Mouse (Mus musculus): ENCODE data around the gene Tbc1d25.

DNA sequence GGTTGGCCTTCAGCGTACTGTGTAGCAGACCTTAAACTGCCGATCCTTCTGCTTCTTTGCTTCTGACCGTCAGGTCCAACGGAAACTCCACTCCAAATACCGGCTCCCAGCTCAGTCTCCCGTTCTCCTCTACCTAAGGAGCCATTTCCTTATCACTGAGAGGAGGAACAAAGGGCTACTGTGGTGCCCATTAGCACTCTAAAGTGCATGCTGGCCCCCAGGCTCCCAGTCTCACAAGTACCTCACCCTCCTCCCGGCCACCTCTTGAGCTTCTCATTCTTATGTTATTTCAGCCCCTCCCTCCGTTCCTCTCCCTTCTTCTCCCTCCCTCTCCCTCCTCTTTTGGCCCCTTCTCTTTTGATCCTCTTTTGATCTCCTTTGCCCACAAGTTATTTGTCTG is 43.7 kb upstream of the Tbc1d25 start:
- TF ChIP-seq EP300 (IDR thresholded peaks at IDR 0.05; ENCODE audit: low read depth) (no peak), CTCF (IDR thresholded peaks at IDR 0.05; ENCODE audit: low read depth) (no peak)

Measured in liver, postnatal 0 days (tissue).